Mouse (Mus musculus) liver, embryonic 14.5 days (tissue): ENCODE results near the gene Paqr4. TPM values are rescaled to one million over a fixed set of nuclear protein-coding genes. Genes with fewer than 3 reads are reported as not detected.

Experiments used
- ATAC-seq: fragments of 200-750 bp; cut with Nextera tagmentation; 2 replicates; pipeline ENCODE4 v1.8.0; 2017; ENCODE audit warnings: moderate number of reproducible peaks, mild to moderate bottlenecking, moderate library complexity; ENCODE audit not compliant: insufficient read depth
- DNase-seq, 3 experiments: peaks; one replicate each; pipeline ENCODE4 v3.0.0-alpha.2; 2012 to 2013; ENCODE audit warnings: low read depth in 3 of 3, low spot score in 3 of 3
- H3K27ac ChIP-seq: fragments of 300-500 bp; sonication (generic); 2 replicates; pipeline ENCODE4 v1.5.1; 2014; ENCODE audit warnings: moderate library complexity, mild to moderate bottlenecking, control low read depth, inconsistent platforms
- H3K27me3 ChIP-seq: fragments of 300-500 bp; sonication (generic); 2 replicates; pipeline ENCODE4 v1.6.1; 2014; ENCODE audit warnings: mild to moderate bottlenecking, low read length, moderate library complexity; ENCODE audit not compliant: control insufficient read depth, insufficient read depth
- H3K36me3 ChIP-seq: fragments of 300-500 bp; sonication (generic); replicated peaks from 2 replicates; pipeline ENCODE4 v1.6.1; 2014; ENCODE audit warnings: low read depth; ENCODE audit not compliant: control insufficient read depth, insufficient read depth
- H3K4me1 ChIP-seq, 2 experiments: fragments of 200-500 bp in 1 of 2; fragments of 300-500 bp in 1 of 2; sonication (generic) in 1 of 2; replicated peaks; 2 replicates each; pipeline ENCODE4 v1.6.1; 2012 to 2014; ENCODE audit warnings: antibody characterized with exemption in 1 of 2, inconsistent platforms in 1 of 2, low read length in 1 of 2; ENCODE audit not compliant: control insufficient read depth in 2 of 2, insufficient read depth in 2 of 2
- H3K4me2 ChIP-seq: fragments of 300-500 bp; sonication (generic); 2 replicates; pipeline ENCODE4 v1.6.1; 2014; ENCODE audit warnings: low read depth, mild to moderate bottlenecking, control low read depth, moderate library complexity
- H3K4me3 ChIP-seq, 2 experiments: fragments of 200-500 bp in 1 of 2; fragments of 300-500 bp in 1 of 2; sonication (generic) in 1 of 2; 2 replicates each; pipeline ENCODE4 v1.5.1; 2012 to 2014; ENCODE audit warnings: low read depth in 2 of 2, low read length in 2 of 2, mild to moderate bottlenecking in 2 of 2, control low read depth in 1 of 2, inconsistent platforms in 1 of 2, moderate library complexity in 1 of 2; ENCODE audit not compliant: insufficient read depth in 1 of 2
- H3K9ac ChIP-seq: fragments of 300-500 bp; sonication (generic); replicated peaks from 2 replicates; pipeline ENCODE4 v1.6.1; 2014; ENCODE audit warnings: mild to moderate bottlenecking, control low read depth, moderate library complexity
- H3K9me3 ChIP-seq: fragments of 300-500 bp; sonication (generic); 2 replicates; pipeline ENCODE4 v1.6.1; 2016; ENCODE audit warnings: low read length, mixed read lengths; ENCODE audit not compliant: control insufficient read depth
- CTCF ChIP-seq: IDR thresholded peaks from 2 replicates; pipeline ENCODE4 v1.5.1; 2016; ENCODE audit warnings: antibody characterized with exemption, low read depth, control low read depth
- EP300 ChIP-seq: IDR thresholded peaks from 2 replicates; pipeline ENCODE4 v1.6.1; 2016; ENCODE audit warnings: antibody characterized with exemption, low read depth
- WGBS: fragments of 180-500 bp; shearing (Covaris S2); extraction: QIAGEN DNeasy Blood & Tissue Kit; methylation state at CpG from one replicate; pipeline ENCODE4 v1.1.7; 2014; ENCODE audit not compliant: insufficient replicate concordance; 5-methylcytosine and 5-hydroxymethylcytosine counted together
- polyA plus RNA-seq, 2 experiments: library from polyadenylated mRNA; depleted of rRNA in 1 of 2; stranded (reverse) in 1 of 2; unstranded in 1 of 2; fragments of >200 nt; fragmentation: Nextera tagmentation in 1 of 2; extraction: Ambion mirVana in 1 of 2; gene quantifications; 2 replicates each; pipeline versions ENCODE4 v1.2.1 to v1.2.3; 2012 to 2014

Paqr4 gene
- polyA plus RNA-seq, 2 experiments: 3.6 to 6.4 TPM

GRCm38 (mm10) chr17:23721886-23722285, 18.8 kb downstream of the Paqr4 start:
- TF ChIP-seq EP300 (no peak), CTCF (no peak)
- Histone ChIP-seq H3K36me3 (no peaks in the 10 kb centered on the region), H3K9me3 (no peaks in the 10 kb centered on the region), H3K9ac (no peak overlapping the region), H3K4me2 (no peak overlapping the region), H3K27ac (no peak overlapping the region), H3K4me3 (no peak overlapping the region), H3K27me3 (no peaks in the 10 kb centered on the region), H3K4me1 (peaks cover 8 to 13% of the 10 kb centered on the region in 2 experiments)
- DNase-seq (no peak), ATAC-seq (no peak)
- WGBS: 70% methylated on average over 2 of the region's 2 CpGs

- WGBS: 23% methylated on average over 1 of the region's 1 CpGs
- no peaks in the 10 kb centered on the region for H3K9me3 ChIP-seq
- no peak overlapping the region for H3K4me2 ChIP-seq
- H3K36me3 ChIP-seq: no peaks in the 10 kb centered on the region
- no peak overlapping the region for H3K4me3 ChIP-seq
- no peak for DNase-seq
- TF ChIP-seq CTCF (no peak), EP300 (no peak)
- H3K27ac ChIP-seq: no peak overlapping the region
- peaks cover 0 to 3% of the 10 kb centered on the region in 2 experiments; a peak in 1 of 4 replicates for H3K4me1 ChIP-seq
- H3K27me3 ChIP-seq: no peaks in the 10 kb centered on the region
- no peak overlapping the region for H3K9ac ChIP-seq
- no peak for ATAC-seq
Observed at GRCm38 (mm10) chr17:23719455-23719854, 21.2 kb downstream of the Paqr4 start.

GRCm38 (mm10) chr17:23717003-23717402, 23.7 kb downstream of the Paqr4 start:
- Histone ChIP-seq H3K4me2 (no peak overlapping the region), H3K9me3 (no peaks in the 10 kb centered on the region), H3K27ac (no peak overlapping the region), H3K36me3 (no peaks in the 10 kb centered on the region), H3K4me1 (peaks cover 0 to 3% of the 10 kb centered on the region in 2 experiments; a peak in 1 of 4 replicates), H3K4me3 (no peak overlapping the region), H3K27me3 (no peaks in the 10 kb centered on the region), H3K9ac (no peak overlapping the region)
- WGBS: 20% methylated on average over 2 of the region's 2 CpGs
- TF ChIP-seq EP300 (no peak), CTCF (no peak)
- DNase-seq: no peak
- ATAC-seq: no peak

GRCm38 (mm10) chr17:23706212-23706611, 34.5 kb downstream of the Paqr4 start:
- H3K4me2 ChIP-seq: no peak overlapping the region
- peak; percentile 93 for TF ChIP-seq CTCF
- TF ChIP-seq EP300: no peak
- H3K27ac ChIP-seq: no peak overlapping the region
- H3K9ac ChIP-seq: no peak overlapping the region
- ATAC-seq (no peak), DNase-seq (peak; percentile 30 to 40 (median 33))
- peaks cover under 1% of the 10 kb centered on the region for H3K27me3 ChIP-seq
- H3K4me1 ChIP-seq: no peaks in the 10 kb centered on the region
- H3K4me3 ChIP-seq: no peak overlapping the region
- no peaks in the 10 kb centered on the region for H3K9me3 ChIP-seq
- WGBS: 0% methylated on average over 3 of the region's 3 CpGs
- no peaks in the 10 kb centered on the region for H3K36me3 ChIP-seq

- WGBS: 52% methylated on average over 7 of the region's 7 CpGs
- no peak for ATAC-seq
- Histone ChIP-seq H3K4me3 (no peak overlapping the region), H3K4me2 (no peak overlapping the region), H3K36me3 (no peaks in the 10 kb centered on the region), H3K4me1 (no peaks in the 10 kb centered on the region), H3K9ac (no peak overlapping the region), H3K27ac (no peak overlapping the region), H3K27me3 (peaks cover 7% of the 10 kb centered on the region), H3K9me3 (no peaks in the 10 kb centered on the region)
- DNase-seq: no peak
- TF ChIP-seq CTCF (no peak), EP300 (no peak)
Observed at GRCm38 (mm10) chr17:23705525-23706104, 35.1 kb downstream of the Paqr4 start.
